1 mouse cellular context compared by ENCODE assay signal in the genomic region with DNA sequence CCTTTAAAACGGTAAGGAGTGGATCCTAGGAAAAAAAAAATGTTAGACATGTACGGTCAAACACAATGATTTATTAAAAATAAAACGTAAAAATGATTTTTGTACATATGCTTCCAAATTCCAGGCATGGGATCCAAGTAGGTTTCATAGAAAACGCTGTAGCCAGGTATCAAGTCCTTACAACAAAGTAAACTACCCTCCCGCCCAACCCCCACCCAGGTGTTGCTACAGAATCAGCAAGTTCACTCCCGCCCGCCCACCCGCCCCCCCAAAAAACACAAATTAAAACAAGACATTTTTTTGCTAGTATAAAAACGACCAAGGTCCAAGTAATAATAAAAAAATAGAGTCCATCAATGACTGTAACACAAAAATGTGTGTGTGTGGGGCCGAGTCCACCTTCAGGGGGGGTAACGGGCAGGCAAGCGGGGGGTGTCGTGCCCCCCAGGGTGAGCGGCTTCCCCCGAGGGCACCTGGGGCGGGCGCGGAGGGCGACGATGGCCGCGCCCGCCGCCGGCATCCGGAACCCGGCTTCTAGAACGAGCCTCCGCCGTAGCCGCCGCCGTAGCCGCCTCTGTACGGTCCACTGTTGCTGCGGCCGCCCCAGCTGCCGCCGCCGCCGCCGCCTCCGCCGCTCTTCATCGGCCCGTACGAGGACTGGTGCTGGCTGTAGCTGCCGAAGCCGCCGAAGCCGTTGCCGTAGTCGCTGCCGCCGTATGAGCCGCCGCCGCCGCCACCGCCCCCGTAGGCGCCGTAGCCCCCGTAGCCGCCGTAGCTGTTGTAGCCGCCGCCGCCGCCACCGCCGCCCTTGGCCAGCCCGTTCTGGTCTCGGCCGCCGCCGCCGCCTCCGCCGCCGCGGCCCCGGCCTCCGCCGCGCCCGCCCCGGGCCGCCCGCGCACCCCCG.
TF ChIP-seq lines count a peak whose summit lies in the region.

No protein-coding gene starts in this region.

TF ChIP-seq in CH12.LX, 34 proteins besides CTCF, POLR2A, EP300 and RAD21:
- TF ChIP-seq UBTF (IDR thresholded peaks at IDR 0.05; ENCODE audit: low read depth, low read length) = peak; percentile 39; the same call in 1 of the 2 replicates
- TF ChIP-seq E2F4 (IDR thresholded peaks at IDR 0.05; ENCODE audit: insufficient replicate concordance, low read depth, low read length) = no peak
